Mouse (Mus musculus): ENCODE measurements around the gene Cd82. TPM values are rescaled to one million over a fixed set of nuclear protein-coding genes. Genes with fewer than 3 reads are reported as not detected.

Cd82 gene
- polyA plus RNA-seq, 1 experiment from 2014 or later, result 59.2 TPM

Small RNA genes within 50 kb of the gene (microRNA-seq; reads per million reads assigned to microRNA genes)
- gene Mir7001, result not detected

Other genes starting within 250 kb of the Cd82 start
- gene Tspan18, start 128.6 kb downstream of the Cd82 start, polyA plus RNA-seq (2015; fragmentation: Nextera tagmentation; extraction: Ambion mirVana), result 25.4 and 29.0 TPM in 2 replicates
- not detected in 2 replicates for gene Gm10803, start 97.4 kb upstream of the Cd82 start, polyA plus RNA-seq (2015; fragmentation: Nextera tagmentation; extraction: Ambion mirVana)
- gene Alx4, start 179.2 kb upstream of the Cd82 start, polyA plus RNA-seq (2015; fragmentation: Nextera tagmentation; extraction: Ambion mirVana), result 0.04 and 0.05 TPM in 2 replicates